Mouse (Mus musculus): ENCODE measurements around the gene Rps6ka5.

Rps6ka5 gene

GRCm38 (mm10) chr12:100530871-100531270, 195.9 kb downstream of the Rps6ka5 start:
- no peak for ATAC-seq (ENCODE audit: low TSS enrichment)

- no peak for ATAC-seq (ENCODE audit: low TSS enrichment)
These were observed 197.1 kb downstream of the Rps6ka5 start for GRCm38 (mm10) chr12:100529651-100530050.

- no peak for ATAC-seq (ENCODE audit: low TSS enrichment)
These were observed 197.6 kb downstream of the Rps6ka5 start for GRCm38 (mm10) chr12:100529172-100529571.

- 0 out of 2 replicates have a peak, but pooled peaks have one; percentile 12 for ATAC-seq (ENCODE audit: low TSS enrichment)
These were observed 198.5 kb downstream of the Rps6ka5 start for GRCm38 (mm10) chr12:100528246-100528645.

- ATAC-seq (ENCODE audit: low TSS enrichment): peak; percentile 98
These were observed 199.0 kb downstream of the Rps6ka5 start for GRCm38 (mm10) chr12:100527753-100528152.

DNA sequence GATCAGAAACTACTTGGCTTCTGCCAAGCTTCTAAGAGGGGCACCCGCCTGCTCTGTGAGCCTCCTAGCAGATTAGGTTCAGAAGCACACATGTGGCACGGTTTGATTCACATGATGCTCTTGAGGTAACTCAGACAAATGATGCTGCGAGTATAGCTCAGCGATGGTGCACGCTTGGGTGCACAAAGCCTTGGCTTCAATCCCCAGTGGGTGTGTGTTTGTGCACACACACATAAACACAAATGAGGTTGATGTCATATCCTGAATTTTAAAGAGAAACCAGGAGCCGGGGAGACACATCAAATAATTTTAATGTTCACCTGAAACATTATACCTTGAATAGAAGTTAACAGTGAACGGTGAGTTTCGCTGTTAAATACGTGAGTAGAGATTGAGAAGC, 199.5 kb downstream of the Rps6ka5 start:
- no peak for ATAC-seq (ENCODE audit: low TSS enrichment)

- ATAC-seq (ENCODE audit: low TSS enrichment): no peak
These were observed 200.8 kb downstream of the Rps6ka5 start for GRCm38 (mm10) chr12:100525939-100526338.

DNA sequence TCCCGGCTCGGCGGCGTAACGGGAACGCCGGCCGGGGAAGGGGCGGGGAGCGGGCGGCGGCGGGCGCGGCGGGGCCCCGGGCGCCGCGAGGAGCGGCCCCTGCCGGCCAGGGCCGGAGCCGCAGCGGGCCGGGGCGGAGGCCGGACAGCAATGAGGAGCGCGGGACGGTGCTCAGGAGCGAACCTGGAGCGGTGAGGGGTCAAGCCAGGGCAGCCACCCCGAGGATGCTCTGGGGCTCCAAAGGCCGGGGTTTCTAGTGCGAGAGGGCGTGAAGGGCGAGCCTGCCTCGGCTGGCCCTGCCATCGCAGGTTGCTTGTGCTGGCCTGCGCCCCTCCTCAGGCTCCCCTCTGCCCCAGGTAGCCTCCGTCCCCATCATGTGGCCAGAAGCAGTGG, 206.0 kb downstream of the Rps6ka5 start, which contains the start of gene Ttc7b:
TSS of gene Ttc7b (minus strand) at position 33 of the 393 bp plus-strand sequence.
- peak; percentile 71 for ATAC-seq (ENCODE audit: low TSS enrichment)

DNA sequence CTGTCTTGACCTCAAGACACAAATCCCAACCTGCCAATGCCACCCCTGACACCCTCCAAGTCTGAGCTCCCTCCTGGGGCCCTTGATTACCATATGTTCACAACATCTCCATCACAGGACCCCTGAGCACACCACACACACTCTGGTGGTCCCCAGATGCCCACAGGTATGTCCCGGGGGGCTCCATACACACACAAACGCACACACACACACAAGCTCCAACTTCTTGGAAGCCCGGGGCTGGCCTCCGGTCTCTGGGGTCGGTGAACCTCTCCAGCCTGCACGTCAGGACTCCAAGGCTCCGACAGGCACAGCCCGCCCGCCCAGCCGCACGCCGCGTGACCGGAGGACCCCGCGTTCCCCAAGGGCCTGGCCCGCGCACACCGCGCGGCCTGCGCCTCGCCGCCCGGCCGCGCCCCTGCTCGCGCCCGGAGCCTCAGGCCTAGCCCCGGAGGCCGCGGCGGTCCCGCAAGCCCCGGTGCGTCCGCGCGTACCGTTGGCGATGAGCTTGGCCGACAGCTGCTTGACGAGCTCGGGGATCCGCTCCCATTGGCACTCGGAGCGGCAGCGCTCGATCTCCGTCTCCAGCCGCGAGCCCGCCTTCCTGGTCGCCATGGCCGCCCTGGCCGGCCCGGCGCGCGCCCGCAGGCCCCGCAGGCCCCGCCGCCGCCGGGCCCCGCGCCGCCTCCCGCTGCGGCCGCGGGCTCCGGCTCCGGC, 206.5 kb downstream of the Rps6ka5 start:
- ATAC-seq (ENCODE audit: low TSS enrichment): peak; percentile 41

- ATAC-seq (ENCODE audit: low TSS enrichment): peak; percentile 13; the same call in 1 of the 2 replicates
These were observed 207.1 kb downstream of the Rps6ka5 start for GRCm38 (mm10) chr12:100519684-100520076.

DNA sequence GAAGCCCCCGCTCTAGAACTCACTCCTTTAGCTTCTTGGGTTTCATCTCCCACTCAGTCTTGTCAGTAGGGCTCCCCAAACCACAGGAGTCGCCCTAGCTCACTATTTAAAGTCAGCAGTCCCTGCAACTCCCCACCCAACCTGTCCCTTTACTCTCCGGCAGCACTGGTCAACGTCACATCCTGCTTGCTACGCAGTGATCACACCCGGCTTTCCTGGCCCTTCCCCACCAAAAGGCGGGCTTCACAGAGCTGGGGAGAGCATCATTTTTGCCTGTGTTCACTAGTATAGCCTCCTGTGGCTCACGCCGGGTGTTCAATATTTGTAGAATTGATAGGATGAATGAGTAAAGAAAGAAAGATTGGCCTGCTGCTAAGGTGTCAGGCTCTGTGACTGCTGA, 209.4 kb downstream of the Rps6ka5 start:
- ATAC-seq (ENCODE audit: low TSS enrichment): no peak

- ATAC-seq (ENCODE audit: low TSS enrichment): no peak
These were observed 210.5 kb downstream of the Rps6ka5 start for GRCm38 (mm10) chr12:100516161-100516838.

- ATAC-seq (ENCODE audit: low TSS enrichment): no peak
These were observed 211.3 kb downstream of the Rps6ka5 start for GRCm38 (mm10) chr12:100515493-100515892.

GRCm38 (mm10) chr12:100514611-100515010, 212.2 kb downstream of the Rps6ka5 start:
- no peak for ATAC-seq (ENCODE audit: low TSS enrichment)

- ATAC-seq (ENCODE audit: low TSS enrichment): no peak
These were observed 213.7 kb downstream of the Rps6ka5 start for GRCm38 (mm10) chr12:100513131-100513530.

DNA sequence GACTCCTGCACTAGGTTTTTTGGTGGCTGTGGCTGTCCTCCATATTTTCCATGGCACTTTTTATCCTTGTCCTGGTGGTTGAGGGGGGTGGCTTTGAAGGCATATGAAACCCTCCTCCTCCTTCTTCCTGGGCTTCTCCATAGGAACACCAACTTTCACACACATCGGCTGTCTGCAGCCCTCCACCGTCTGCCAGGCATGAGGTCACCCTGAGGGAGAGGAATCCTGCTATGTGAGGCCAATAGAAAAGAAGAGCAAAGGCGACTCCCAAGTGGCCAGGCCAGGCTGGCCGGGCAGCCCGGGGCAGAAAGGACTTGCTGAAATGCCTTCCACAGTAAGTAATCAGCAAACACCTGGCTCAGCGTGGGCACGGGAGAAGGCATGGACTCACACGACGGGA, 214.1 kb downstream of the Rps6ka5 start:
- peak; percentile 14; the same call in 1 of the 2 replicates for ATAC-seq (ENCODE audit: low TSS enrichment)

GRCm38 (mm10) chr12:100509615-100510282, 217.0 kb downstream of the Rps6ka5 start:
- no peak for ATAC-seq (ENCODE audit: low TSS enrichment)

- ATAC-seq (ENCODE audit: low TSS enrichment): no peak
These were observed 218.1 kb downstream of the Rps6ka5 start for GRCm38 (mm10) chr12:100508668-100509067.

DNA sequence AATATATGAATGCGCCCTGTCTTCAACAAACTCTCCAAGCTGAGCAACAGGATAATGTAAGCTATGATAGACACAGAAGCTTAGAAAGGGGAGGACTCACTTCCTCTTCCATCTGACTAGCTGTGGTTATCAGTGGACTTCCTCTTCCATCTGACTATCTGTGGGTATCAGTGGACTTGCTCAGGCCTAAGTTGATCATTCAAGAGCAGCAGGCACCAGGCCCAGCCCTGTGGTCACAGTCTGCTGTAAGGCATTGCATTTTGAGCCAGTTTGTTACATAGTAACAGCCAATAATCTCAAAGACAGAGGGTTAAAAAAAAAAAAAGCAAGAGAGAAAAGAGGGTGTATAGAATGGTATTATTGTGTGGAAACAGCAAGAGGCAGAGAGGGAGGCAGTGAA, 221.3 kb downstream of the Rps6ka5 start:
- ATAC-seq (ENCODE audit: low TSS enrichment): no peak

- no peak for ATAC-seq (ENCODE audit: low TSS enrichment)
These were observed 222.2 kb downstream of the Rps6ka5 start for GRCm38 (mm10) chr12:100504585-100504984.

GRCm38 (mm10) chr12:100503659-100504058, 223.1 kb downstream of the Rps6ka5 start:
- ATAC-seq (ENCODE audit: low TSS enrichment): no peak

DNA sequence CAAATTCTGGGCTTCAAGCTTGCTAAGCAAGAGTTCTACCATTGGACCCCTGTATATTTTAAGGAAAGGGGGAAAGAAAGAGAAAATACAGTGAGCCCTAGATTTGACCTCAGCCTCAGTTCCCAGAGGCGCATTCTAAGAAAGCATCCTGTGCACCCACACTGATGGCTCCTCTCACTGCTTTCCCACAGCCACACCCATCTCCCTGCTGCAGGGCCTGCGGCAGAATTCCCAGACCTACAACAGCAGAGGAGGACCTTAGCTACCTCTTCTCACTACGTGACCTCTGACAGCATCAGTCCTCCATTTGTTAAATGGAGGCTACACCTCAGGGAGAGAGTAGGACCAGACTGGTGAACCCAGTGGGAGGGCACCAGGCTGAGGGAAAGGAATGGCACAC, 224.2 kb downstream of the Rps6ka5 start:
- ATAC-seq (ENCODE audit: low TSS enrichment): no peak

DNA sequence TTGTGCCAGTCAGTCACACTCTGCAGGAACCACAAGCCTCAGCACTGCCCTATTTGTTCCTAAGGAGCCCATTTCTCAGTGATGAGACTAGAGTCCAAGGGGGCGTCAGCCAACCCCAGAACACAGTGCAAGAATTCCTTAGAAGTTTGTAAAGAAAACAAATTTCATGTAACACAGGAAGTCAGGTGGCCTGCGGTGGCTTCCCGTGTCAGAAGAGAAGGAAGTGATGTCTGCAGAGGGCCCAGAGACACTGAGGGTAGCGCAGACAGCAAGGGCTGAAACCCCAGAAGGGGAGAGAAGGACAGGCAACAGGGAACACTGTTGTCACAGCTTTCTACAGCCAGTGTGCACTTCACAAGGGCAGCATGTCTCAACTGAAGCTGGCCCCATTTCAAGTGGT, 225.5 kb downstream of the Rps6ka5 start:
- ATAC-seq (ENCODE audit: low TSS enrichment): no peak

Measured in frontal cortex, adult (tissue).